Mouse (Mus musculus): ENCODE results near the gene Camk1. TPM values are rescaled to one million over a fixed set of nuclear protein-coding genes. Genes with fewer than 3 reads are reported as not detected.
"Not testable (repeated sequence)": the region's sequence is repeated elsewhere in the genome, so short reads cannot be mapped to it uniquely, and the experiment has no call there.

The Camk1 gene
- polyA plus RNA-seq, 1 experiment from 2014 or later = 91.4 TPM

GRCm38 (mm10) chr6:113352820-113353219, 9.0 kb upstream of the Camk1 start:
- Histone ChIP-seq H3K36me3 (no peaks in the 10 kb centered on the region), H3K4me1 (no peaks in the 10 kb centered on the region), H3K27ac (no peak overlapping the region), H3K4me3 (no peak overlapping the region), H3K9me3 (no peaks in the 10 kb centered on the region), H3K9ac (no peak overlapping the region), H3K4me2 (no peak overlapping the region), H3K27me3 (no peaks in the 10 kb centered on the region)
- ATAC-seq (ENCODE audit: insufficient number of reproducible peaks, low FRiP score, low TSS enrichment, low read depth) = no peak
- 58% methylated on average over 3 of the region's 3 CpGs for WGBS

GRCm38 (mm10) chr6:113351653-113352052, 7.9 kb upstream of the Camk1 start:
- WGBS = 52% methylated on average over 10 of the region's 10 CpGs
- no peak for ATAC-seq (ENCODE audit: insufficient number of reproducible peaks, low FRiP score, low TSS enrichment, low read depth)
- Histone ChIP-seq H3K4me1 (no peaks in the 10 kb centered on the region), H3K4me3 (no peak overlapping the region), H3K27me3 (no peaks in the 10 kb centered on the region), H3K36me3 (no peaks in the 10 kb centered on the region), H3K9ac (no peak overlapping the region), H3K9me3 (no peaks in the 10 kb centered on the region), H3K4me2 (no peak overlapping the region), H3K27ac (no peak overlapping the region)

- no peaks in the 10 kb centered on the region for H3K4me1 ChIP-seq
These were observed 7.4 kb upstream of the Camk1 start for GRCm38 (mm10) chr6:113351161-113351560.

GRCm38 (mm10) chr6:113350538-113350937, 6.8 kb upstream of the Camk1 start:
- Histone ChIP-seq H3K9ac (no peak overlapping the region), H3K9me3 (no peaks in the 10 kb centered on the region), H3K4me1 (no peaks in the 10 kb centered on the region), H3K27me3 (no peaks in the 10 kb centered on the region), H3K4me3 (no peak overlapping the region), H3K36me3 (no peaks in the 10 kb centered on the region), H3K27ac (no peak overlapping the region), H3K4me2 (no peak overlapping the region)
- no peak for ATAC-seq (ENCODE audit: insufficient number of reproducible peaks, low FRiP score, low TSS enrichment, low read depth)

More at GRCm38 (mm10) chr6:113351161-113351560, 7.4 kb upstream of the Camk1 start:
- H3K36me3 ChIP-seq = no peaks in the 10 kb centered on the region
- H3K4me2 ChIP-seq = no peak overlapping the region
- no peak overlapping the region for H3K4me3 ChIP-seq
- ATAC-seq (ENCODE audit: insufficient number of reproducible peaks, low FRiP score, low TSS enrichment, low read depth) = no peak
- no peaks in the 10 kb centered on the region for H3K27me3 ChIP-seq
- no peak overlapping the region for H3K9ac ChIP-seq
- no peaks in the 10 kb centered on the region for H3K9me3 ChIP-seq
- no peak overlapping the region for H3K27ac ChIP-seq
- WGBS = 95% methylated on average over 1 of the region's 1 CpGs

DNA sequence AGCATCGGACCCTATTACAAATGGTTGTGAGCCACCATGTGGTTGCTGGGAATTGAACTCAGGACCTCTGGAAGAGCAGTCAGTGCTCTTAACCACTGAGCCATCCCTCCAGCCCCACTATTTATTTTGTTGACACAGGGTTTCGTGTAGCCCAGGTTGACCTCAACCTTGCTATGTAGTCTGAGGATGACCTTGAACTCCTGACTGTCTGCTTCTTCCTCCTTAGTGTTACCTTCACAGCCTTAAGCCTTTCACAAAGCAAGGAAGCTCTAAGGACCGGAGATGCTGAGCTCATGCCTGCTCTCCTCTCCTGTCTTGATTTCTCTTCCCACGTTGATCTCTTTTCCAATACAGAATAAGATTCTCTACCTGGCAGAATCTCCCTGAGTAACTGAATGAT, 3.1 kb upstream of the Camk1 start:
- Histone ChIP-seq H3K4me3 (no peak overlapping the region), H3K27ac (no peak overlapping the region), H3K36me3 (no peaks in the 10 kb centered on the region), H3K4me1 (peaks cover 21% of the 10 kb centered on the region), H3K9ac (no peak overlapping the region), H3K4me2 (no peak overlapping the region), H3K9me3 (no peaks in the 10 kb centered on the region), H3K27me3 (no peaks in the 10 kb centered on the region)
- WGBS = 74% methylated on average over 4 of the region's 4 CpGs
- no peak for ATAC-seq (ENCODE audit: insufficient number of reproducible peaks, low FRiP score, low TSS enrichment, low read depth)

DNA sequence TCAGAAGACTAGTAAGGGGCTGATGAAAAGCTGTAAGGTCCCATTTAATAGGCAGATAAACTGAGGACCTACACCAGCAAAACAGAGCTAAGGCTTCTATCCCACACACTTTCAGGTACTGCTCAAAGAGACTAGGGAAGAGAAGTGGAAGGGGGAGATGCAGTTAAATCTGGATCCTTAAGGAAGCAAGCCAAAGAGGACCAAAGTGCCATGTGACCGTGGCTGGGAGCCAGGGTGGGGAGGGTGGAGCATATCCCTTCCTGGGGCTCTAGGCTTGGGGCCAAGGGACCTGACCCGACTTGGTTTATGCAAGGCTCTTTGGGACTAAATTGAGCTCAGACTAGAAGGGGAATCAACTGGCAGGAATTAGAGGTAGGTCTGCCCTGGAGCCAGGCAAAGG, 537 bp upstream of the Camk1 start:
- Histone ChIP-seq H3K4me3 (peak overlapping the region; percentile 60), H3K27me3 (no peaks in the 10 kb centered on the region), H3K9me3 (no peaks in the 10 kb centered on the region), H3K4me2 (peak overlapping the region; percentile 52), H3K27ac (peak overlapping the region; percentile 51; the same call in 1 of the 2 replicates), H3K9ac (peak overlapping the region; percentile 72; the same call in 1 of the 2 replicates), H3K4me1 (peaks cover 25% of the 10 kb centered on the region), H3K36me3 (peaks cover 18% of the 10 kb centered on the region)
- WGBS = 39% methylated on average over 2 of the region's 2 CpGs
- ATAC-seq (ENCODE audit: insufficient number of reproducible peaks, low FRiP score, low TSS enrichment, low read depth) = no peak

- Histone ChIP-seq H3K4me2 (peak overlapping the region; percentile 52), H3K27me3 (no peaks in the 10 kb centered on the region), H3K27ac (no peak overlapping the region), H3K36me3 (peaks cover 38% of the 10 kb centered on the region), H3K4me1 (peaks cover 25% of the 10 kb centered on the region), H3K4me3 (peak overlapping the region; percentile 60; the same call in 1 of the 2 replicates), H3K9ac (no peak overlapping the region; the same call in 1 of the 2 replicates), H3K9me3 (no peaks in the 10 kb centered on the region)
- WGBS = 54% methylated on average over 3 of the region's 7 CpGs
- no peak for ATAC-seq (ENCODE audit: insufficient number of reproducible peaks, low FRiP score, low TSS enrichment, low read depth)
These were observed 1.5 kb downstream of the Camk1 start for GRCm38 (mm10) chr6:113342297-113342696.

- Histone ChIP-seq H3K4me3 (0 out of 2 replicates have a peak overlapping the region, but pooled peaks have one; percentile 1), H3K4me1 (peaks cover 25% of the 10 kb centered on the region), H3K27ac (0 out of 2 replicates have a peak overlapping the region, but pooled peaks have one; percentile 33), H3K9me3 (no peaks in the 10 kb centered on the region), H3K9ac (no peak overlapping the region), H3K36me3 (peaks cover 42% of the 10 kb centered on the region), H3K4me2 (no peak overlapping the region), H3K27me3 (no peaks in the 10 kb centered on the region)
- ATAC-seq (ENCODE audit: insufficient number of reproducible peaks, low FRiP score, low TSS enrichment, low read depth) = no peak
- 65% methylated on average over 6 of the region's 6 CpGs for WGBS
These were observed 2.2 kb downstream of the Camk1 start for GRCm38 (mm10) chr6:113341574-113341973.

DNA sequence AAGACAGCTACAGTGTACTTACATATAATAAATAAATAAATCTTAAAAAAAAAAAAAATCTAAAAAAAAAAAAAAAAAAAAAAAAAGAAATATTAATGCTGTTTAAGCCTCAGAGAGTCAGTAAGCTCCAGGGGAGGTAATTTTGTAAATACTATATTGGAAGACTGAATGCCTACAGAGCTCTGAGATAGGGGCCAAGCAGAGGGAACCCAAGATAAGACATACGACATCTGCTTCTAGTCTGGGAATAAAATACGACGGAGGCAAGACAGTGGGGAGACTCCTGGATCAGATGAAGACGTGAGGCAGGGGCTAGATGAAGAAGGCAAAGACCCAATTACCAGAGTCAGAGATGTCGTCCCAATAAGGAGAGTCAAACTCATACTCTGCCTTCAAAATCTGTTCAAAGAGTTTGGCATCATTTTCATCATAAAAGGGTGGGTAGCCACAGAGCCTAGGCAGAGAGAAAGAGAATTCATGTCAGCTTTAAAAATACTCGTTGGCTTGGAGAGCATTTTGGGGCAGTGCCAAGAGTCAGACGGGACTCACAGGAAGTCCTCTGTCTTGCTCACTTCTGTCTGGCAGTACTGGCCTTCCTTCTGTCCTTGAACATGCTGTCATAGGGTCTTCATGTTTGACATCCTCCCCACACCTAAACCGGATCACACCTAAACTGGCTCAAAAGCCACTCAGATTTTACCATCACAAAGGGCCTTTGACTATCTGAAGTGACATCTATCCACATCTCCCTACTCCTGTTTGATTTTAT, 6.7 kb downstream of the Camk1 start:
- peaks cover 82% of the 10 kb centered on the region for H3K36me3 ChIP-seq
- no peak for ATAC-seq (ENCODE audit: insufficient number of reproducible peaks, low FRiP score, low TSS enrichment, low read depth)
- no peak overlapping the region for H3K9ac ChIP-seq
- H3K9me3 ChIP-seq = no peaks in the 10 kb centered on the region
- H3K27me3 ChIP-seq = no peaks in the 10 kb centered on the region
- H3K4me3 ChIP-seq = no peak overlapping the region
- H3K4me2 ChIP-seq = no peak overlapping the region
- WGBS = 70% methylated on average over 8 of the region's 8 CpGs
- no peak overlapping the region for H3K27ac ChIP-seq
- peaks cover 10% of the 10 kb centered on the region; the same call in 1 of the 2 replicates for H3K4me1 ChIP-seq

- no peak overlapping the region for H3K27ac ChIP-seq
- H3K36me3 ChIP-seq = peaks cover 68% of the 10 kb centered on the region
- peaks cover 5% of the 10 kb centered on the region; the same call in 1 of the 2 replicates for H3K4me1 ChIP-seq
- 75% methylated on average over 6 of the region's 6 CpGs for WGBS
- no peak overlapping the region for H3K9ac ChIP-seq
- H3K27me3 ChIP-seq = no peaks in the 10 kb centered on the region
- no peak overlapping the region for H3K4me2 ChIP-seq
- no peak overlapping the region for H3K4me3 ChIP-seq
- ATAC-seq (ENCODE audit: insufficient number of reproducible peaks, low FRiP score, low TSS enrichment, low read depth) = no peak
- no peaks in the 10 kb centered on the region for H3K9me3 ChIP-seq
These were observed 9.6 kb downstream of the Camk1 start for GRCm38 (mm10) chr6:113334216-113334615.

GRCm38 (mm10) chr6:113333137-113333950, 10.4 kb downstream of the Camk1 start:
- Histone ChIP-seq H3K27ac (peak overlapping the region; percentile 63), H3K4me2 (no peak overlapping the region), H3K4me3 (no peak overlapping the region), H3K9ac (no peak overlapping the region), H3K27me3 (no peaks in the 10 kb centered on the region), H3K36me3 (peaks cover 63% of the 10 kb centered on the region), H3K9me3 (no peaks in the 10 kb centered on the region), H3K4me1 (peaks cover 5% of the 10 kb centered on the region; the same call in 1 of the 2 replicates)
- peak; percentile 46; the same call in 1 of the 2 replicates for ATAC-seq (ENCODE audit: insufficient number of reproducible peaks, low FRiP score, low TSS enrichment, low read depth)
- 74% methylated on average over 14 of the region's 14 CpGs for WGBS

GRCm38 (mm10) chr6:113332734-113333133, 11.1 kb downstream of the Camk1 start:
- not testable (repeated sequence) for H3K4me1 ChIP-seq; ATAC-seq (ENCODE audit: insufficient number of reproducible peaks, low FRiP score, low TSS enrichment, low read depth); H3K4me3 ChIP-seq; H3K9ac ChIP-seq; H3K27me3 ChIP-seq; H3K4me2 ChIP-seq; H3K9me3 ChIP-seq; H3K27ac ChIP-seq
- H3K36me3 ChIP-seq = peaks cover 57% of the 10 kb centered on the region
- WGBS = 78% methylated on average over 6 of the region's 6 CpGs
